Mouse (Mus musculus) neural tube, embryonic 13.5 days (tissue): ENCODE measurements at regions not wholly inside any gene's neighbourhood (a gene's known extent, or its start where the extent isn't known, plus 50 kb on each side); places are given as distances from the start of the nearest gene placed in this dataset.

Experiments used
- ATAC-seq: fragments of 200-750 bp; cut with Nextera tagmentation; 2 replicates; pipeline ENCODE4 v1.8.0; 2017; ENCODE audit warnings: low read depth, mild to moderate bottlenecking, moderate TSS enrichment, moderate library complexity
- H3K27ac ChIP-seq: fragments of 300-500 bp; sonication (generic); replicated peaks from 2 replicates; pipeline ENCODE4 v1.5.1; 2015; ENCODE audit warnings: moderate library complexity, mild to moderate bottlenecking, inconsistent platforms
- H3K27me3 ChIP-seq: fragments of 300-500 bp; sonication (generic); 2 replicates; pipeline ENCODE4 v1.6.1; 2015; ENCODE audit warnings: mild to moderate bottlenecking, inconsistent platforms
- H3K36me3 ChIP-seq: fragments of 300-500 bp; sonication (generic); 2 replicates; pipeline ENCODE4 v1.6.1; 2015; ENCODE audit warnings: mild to moderate bottlenecking, inconsistent platforms
- H3K4me1 ChIP-seq: fragments of 300-500 bp; sonication (generic); replicated peaks from 2 replicates; pipeline ENCODE4 v1.6.1; 2015; ENCODE audit warnings: inconsistent platforms
- H3K4me2 ChIP-seq: fragments of 300-500 bp; sonication (generic); 2 replicates; pipeline ENCODE4 v1.6.1; 2015; ENCODE audit warnings: inconsistent platforms, mild to moderate bottlenecking, moderate library complexity
- H3K4me3 ChIP-seq: fragments of 300-500 bp; sonication (generic); 2 replicates; pipeline ENCODE4 v1.5.1; 2015; ENCODE audit warnings: mild to moderate bottlenecking, inconsistent platforms
- H3K9ac ChIP-seq: fragments of 300-500 bp; sonication (generic); 2 replicates; pipeline ENCODE4 v1.6.1; 2015; ENCODE audit warnings: moderate library complexity, mild to moderate bottlenecking, inconsistent platforms
- H3K9me3 ChIP-seq: fragments of 300-500 bp; sonication (generic); 2 replicates; pipeline ENCODE4 v1.6.1; 2016; ENCODE audit warnings: inconsistent platforms
- WGBS: fragments of 180-500 bp; shearing (Covaris S2); methylation state at CpG from one replicate; pipeline ENCODE4 v1.1.7; 2015; 5-methylcytosine and 5-hydroxymethylcytosine counted together

GRCm38 (mm10) chr13:31197593-31197992, 223.6 kb downstream of the Gm5447 start:
- Histone ChIP-seq H3K36me3 (no peaks in the 10 kb centered on the region), H3K4me1 (no peaks in the 10 kb centered on the region), H3K9me3 (no peaks in the 10 kb centered on the region), H3K9ac (no peak overlapping the region), H3K27me3 (no peaks in the 10 kb centered on the region), H3K27ac (no peak overlapping the region), H3K4me3 (no peak overlapping the region), H3K4me2 (no peak overlapping the region)
- 85% methylated on average over 2 of the region's 2 CpGs for WGBS
- no peak for ATAC-seq

GRCm38 (mm10) chr13:31199384-31199783, 225.4 kb downstream of the Gm5447 start:
- 75% methylated on average over 1 of the region's 1 CpGs for WGBS
- H3K27me3 ChIP-seq, result no peaks in the 10 kb centered on the region; the same call in 1 of the 2 replicates
- H3K9me3 ChIP-seq, result no peaks in the 10 kb centered on the region
- no peak overlapping the region for H3K9ac ChIP-seq
- no peak for ATAC-seq
- no peak overlapping the region for H3K4me2 ChIP-seq
- H3K4me1 ChIP-seq, result no peaks in the 10 kb centered on the region
- no peak overlapping the region for H3K4me3 ChIP-seq
- H3K27ac ChIP-seq, result no peak overlapping the region
- H3K36me3 ChIP-seq, result no peaks in the 10 kb centered on the region

GRCm38 (mm10) chr13:31204068-31204467, 230.1 kb downstream of the Gm5447 start:
- 66% methylated on average over 6 of the region's 6 CpGs for WGBS
- no peak for ATAC-seq
- Histone ChIP-seq H3K9ac (no peak overlapping the region), H3K4me2 (no peak overlapping the region), H3K36me3 (no peaks in the 10 kb centered on the region), H3K27ac (no peak overlapping the region), H3K9me3 (no peaks in the 10 kb centered on the region), H3K4me3 (no peak overlapping the region), H3K4me1 (no peaks in the 10 kb centered on the region), H3K27me3 (no peaks in the 10 kb centered on the region; the same call in 1 of the 2 replicates)

GRCm38 (mm10) chr13:31206381-31206780, 232.4 kb downstream of the Gm5447 start:
- H3K36me3 ChIP-seq, result no peaks in the 10 kb centered on the region
- H3K9ac ChIP-seq, result no peak overlapping the region
- 50% methylated on average over 5 of the region's 5 CpGs for whole genome bisulfite sequencing
- no peaks in the 10 kb centered on the region for H3K4me1 ChIP-seq
- ATAC-seq, result no peak
- no peaks in the 10 kb centered on the region; the same call in 1 of the 2 replicates for H3K27me3 ChIP-seq
- no peaks in the 10 kb centered on the region for H3K9me3 ChIP-seq
- no peak overlapping the region for H3K27ac ChIP-seq
- H3K4me3 ChIP-seq, result no peak overlapping the region
- H3K4me2 ChIP-seq, result no peak overlapping the region

GRCm38 (mm10) chr13:31207709-31208108, 233.7 kb downstream of the Gm5447 start:
- H3K9me3 ChIP-seq, result no peaks in the 10 kb centered on the region
- no peak overlapping the region for H3K9ac ChIP-seq
- 59% methylated on average over 5 of the region's 5 CpGs for WGBS
- H3K4me1 ChIP-seq, result no peaks in the 10 kb centered on the region
- no peaks in the 10 kb centered on the region; the same call in 1 of the 2 replicates for H3K27me3 ChIP-seq
- H3K27ac ChIP-seq, result no peak overlapping the region
- H3K4me2 ChIP-seq, result no peak overlapping the region
- ATAC-seq, result no peak
- no peaks in the 10 kb centered on the region for H3K36me3 ChIP-seq
- no peak overlapping the region for H3K4me3 ChIP-seq

GRCm38 (mm10) chr13:31223016-31223415, 249.0 kb downstream of the Gm5447 start:
- H3K4me2 ChIP-seq, result no peak overlapping the region
- ATAC-seq, result no peak
- 84% methylated on average over 2 of the region's 2 CpGs for WGBS

GRCm38 (mm10) chr13:31240546-31240945, 266.5 kb downstream of the Gm5447 start:
- H3K9ac ChIP-seq, result no peak overlapping the region
- no peaks in the 10 kb centered on the region for H3K27me3 ChIP-seq
- no peak for ATAC-seq
- no peaks in the 10 kb centered on the region for H3K4me1 ChIP-seq
- H3K4me3 ChIP-seq, result no peak overlapping the region
- no peak overlapping the region for H3K4me2 ChIP-seq
- no peaks in the 10 kb centered on the region for H3K9me3 ChIP-seq
- H3K36me3 ChIP-seq, result no peaks in the 10 kb centered on the region
- H3K27ac ChIP-seq, result no peak overlapping the region
- 96% methylated on average over 6 of the region's 6 CpGs for WGBS

More at GRCm38 (mm10) chr13:31223016-31223415, 249.0 kb downstream of the Gm5447 start:
- H3K36me3 ChIP-seq, result no peaks in the 10 kb centered on the region
- H3K9me3 ChIP-seq, result no peaks in the 10 kb centered on the region
- no peak overlapping the region for H3K9ac ChIP-seq
- H3K27me3 ChIP-seq, result no peaks in the 10 kb centered on the region
- H3K4me3 ChIP-seq, result no peak overlapping the region
- H3K4me1 ChIP-seq, result no peaks in the 10 kb centered on the region
- no peak overlapping the region for H3K27ac ChIP-seq

GRCm38 (mm10) chr13:31248996-31249395, 275.0 kb downstream of the Gm5447 start:
- Histone ChIP-seq H3K9me3 (no peaks in the 10 kb centered on the region), H3K27ac (no peak overlapping the region), H3K9ac (no peak overlapping the region), H3K4me2 (no peak overlapping the region), H3K4me3 (no peak overlapping the region), H3K36me3 (no peaks in the 10 kb centered on the region), H3K27me3 (no peaks in the 10 kb centered on the region), H3K4me1 (no peaks in the 10 kb centered on the region)
- WGBS, result 98% methylated on average over 3 of the region's 3 CpGs
- ATAC-seq, result no peak

- Histone ChIP-seq H3K9me3 (no peaks in the 10 kb centered on the region), H3K4me1 (no peaks in the 10 kb centered on the region), H3K4me2 (no peak overlapping the region), H3K9ac (no peak overlapping the region), H3K4me3 (no peak overlapping the region), H3K27me3 (no peaks in the 10 kb centered on the region), H3K36me3 (no peaks in the 10 kb centered on the region), H3K27ac (no peak overlapping the region)
- no peak for ATAC-seq
- 85% methylated on average over 5 of the region's 5 CpGs for WGBS
These were observed 275.5 kb downstream of the Gm5447 start for GRCm38 (mm10) chr13:31249525-31249924.

- Histone ChIP-seq H3K27ac (no peak overlapping the region), H3K9me3 (no peaks in the 10 kb centered on the region), H3K4me2 (no peak overlapping the region), H3K27me3 (no peaks in the 10 kb centered on the region), H3K4me3 (no peak overlapping the region), H3K4me1 (no peaks in the 10 kb centered on the region), H3K36me3 (no peaks in the 10 kb centered on the region), H3K9ac (no peak overlapping the region)
- no peak for ATAC-seq
- WGBS, result 83% methylated on average over 4 of the region's 4 CpGs
These were observed 280.0 kb downstream of the Gm5447 start for GRCm38 (mm10) chr13:31254016-31254415.

GRCm38 (mm10) chr13:31254744-31255143, 280.7 kb downstream of the Gm5447 start:
- WGBS, result 93% methylated on average over 3 of the region's 3 CpGs

GRCm38 (mm10) chr13:31255506-31255905, 281.5 kb downstream of the Gm5447 start:
- no peaks in the 10 kb centered on the region for H3K36me3 ChIP-seq
- H3K27me3 ChIP-seq, result no peaks in the 10 kb centered on the region
- no peak overlapping the region for H3K4me3 ChIP-seq
- no peaks in the 10 kb centered on the region for H3K9me3 ChIP-seq
- H3K27ac ChIP-seq, result no peak overlapping the region
- H3K4me2 ChIP-seq, result no peak overlapping the region
- H3K4me1 ChIP-seq, result no peaks in the 10 kb centered on the region
- H3K9ac ChIP-seq, result no peak overlapping the region
- ATAC-seq, result no peak
- whole genome bisulfite sequencing, result 83% methylated on average over 3 of the region's 3 CpGs

More at GRCm38 (mm10) chr13:31254744-31255143, 280.7 kb downstream of the Gm5447 start:
- no peaks in the 10 kb centered on the region for H3K27me3 ChIP-seq
- no peak for ATAC-seq
- no peaks in the 10 kb centered on the region for H3K36me3 ChIP-seq
- no peak overlapping the region for H3K27ac ChIP-seq
- no peak overlapping the region for H3K9ac ChIP-seq
- no peak overlapping the region for H3K4me2 ChIP-seq
- H3K9me3 ChIP-seq, result no peaks in the 10 kb centered on the region
- no peaks in the 10 kb centered on the region for H3K4me1 ChIP-seq
- H3K4me3 ChIP-seq, result no peak overlapping the region

- H3K4me2 ChIP-seq, result no peak overlapping the region
- H3K9ac ChIP-seq, result no peak overlapping the region
- H3K9me3 ChIP-seq, result no peaks in the 10 kb centered on the region
- H3K27me3 ChIP-seq, result no peaks in the 10 kb centered on the region
- H3K4me1 ChIP-seq, result no peaks in the 10 kb centered on the region
- 74% methylated on average over 3 of the region's 3 CpGs for WGBS
- no peaks in the 10 kb centered on the region for H3K36me3 ChIP-seq
- ATAC-seq, result no peak
- no peak overlapping the region for H3K27ac ChIP-seq
- H3K4me3 ChIP-seq, result no peak overlapping the region
These were observed 288.1 kb upstream of the Foxq1 start for GRCm38 (mm10) chr13:31267865-31268264.
